Mouse (Mus musculus): ENCODE measurements around the gene Fbxw8. TPM values are rescaled to one million over a fixed set of nuclear protein-coding genes. Genes with fewer than 3 reads are reported as not detected.

The Fbxw8 gene
- polyA plus RNA-seq, 1 experiment, result 20.9 TPM

DNA sequence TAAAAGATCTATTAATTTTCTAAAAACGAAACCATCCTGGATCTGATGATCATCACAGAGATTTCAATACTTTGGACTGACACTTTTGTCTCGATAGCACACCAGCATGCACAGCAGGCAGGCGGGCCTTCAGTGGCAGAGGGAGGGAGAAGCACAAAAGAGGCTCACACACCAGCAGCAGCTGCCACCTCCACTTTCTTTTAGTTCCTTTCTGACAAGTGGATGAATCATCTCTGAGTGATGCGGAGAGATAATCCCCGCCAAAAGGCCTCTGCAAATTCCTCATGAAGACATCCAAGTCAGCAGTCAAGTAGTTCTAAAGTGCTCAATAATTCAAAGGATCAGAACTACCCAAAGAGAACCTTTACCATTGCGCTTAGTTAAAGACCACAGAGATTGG is 75.9 kb downstream of the Fbxw8 start:
- Histone ChIP-seq H3K27me3 (ENCODE audit: control insufficient read depth, insufficient read depth, low read length) (no peaks in the 10 kb centered on the region), H3K4me1 (replicated peaks; ENCODE audit: control insufficient read depth, insufficient read depth, low read length) (peaks cover 74% of the 10 kb centered on the region), H3K4me3 (ENCODE audit: control insufficient read depth, insufficient read depth, low read length) (no peak overlapping the region), H3K27ac (ENCODE audit: control insufficient read depth, insufficient read depth, low read length) (no peak overlapping the region), H3K36me3 (ENCODE audit: control insufficient read depth, insufficient read depth, low read length) (no peaks in the 10 kb centered on the region)
- no peak for TF ChIP-seq CTCF (IDR thresholded peaks at IDR 0.05; ENCODE audit: borderline replicate concordance, control insufficient read depth, extremely low read depth, insufficient read depth, low read length, poor library complexity)
- DNase-seq, result no peak
- 74% methylated on average over 6 of the region's 6 CpGs for whole genome bisulfite sequencing

DNA sequence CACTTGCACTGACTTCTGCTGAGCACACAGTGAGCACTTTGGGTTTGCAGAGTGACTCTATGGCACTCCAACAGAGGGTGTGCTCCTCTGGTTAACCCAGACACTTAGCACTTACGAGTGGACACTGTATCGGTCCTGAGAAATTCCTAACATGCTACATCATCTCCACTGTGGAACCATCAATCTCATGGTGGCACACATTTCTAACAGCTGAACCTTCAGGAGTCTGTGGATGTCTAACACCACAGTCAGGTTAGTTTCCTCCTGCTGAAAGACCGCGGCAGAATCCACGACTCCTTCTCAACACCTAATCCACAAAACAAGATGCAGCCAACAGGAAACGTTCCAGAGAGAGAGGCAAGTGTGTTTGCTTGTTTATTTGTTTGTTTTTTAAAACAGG is 76.7 kb downstream of the Fbxw8 start:
- H3K27ac ChIP-seq (ENCODE audit: control insufficient read depth, insufficient read depth, low read length), result no peak overlapping the region
- TF ChIP-seq POLR2A (IDR thresholded peaks at IDR 0.05; ENCODE audit: control insufficient read depth, extremely low read depth, insufficient read depth, low read length, poor library complexity) (no peak), CTCF (IDR thresholded peaks at IDR 0.05; ENCODE audit: borderline replicate concordance, control insufficient read depth, extremely low read depth, insufficient read depth, low read length, poor library complexity) (no peak)
- WGBS, result 94% methylated on average over 6 of the region's 6 CpGs
- no peak for DNase-seq
- no peak overlapping the region for H3K4me3 ChIP-seq (ENCODE audit: control insufficient read depth, insufficient read depth, low read length)
- no peaks in the 10 kb centered on the region for H3K36me3 ChIP-seq (ENCODE audit: control insufficient read depth, insufficient read depth, low read length)
- H3K4me1 ChIP-seq (replicated peaks; ENCODE audit: control insufficient read depth, insufficient read depth, low read length), result peaks cover 66% of the 10 kb centered on the region
- no peaks in the 10 kb centered on the region for H3K27me3 ChIP-seq (ENCODE audit: control insufficient read depth, insufficient read depth, low read length)

DNA sequence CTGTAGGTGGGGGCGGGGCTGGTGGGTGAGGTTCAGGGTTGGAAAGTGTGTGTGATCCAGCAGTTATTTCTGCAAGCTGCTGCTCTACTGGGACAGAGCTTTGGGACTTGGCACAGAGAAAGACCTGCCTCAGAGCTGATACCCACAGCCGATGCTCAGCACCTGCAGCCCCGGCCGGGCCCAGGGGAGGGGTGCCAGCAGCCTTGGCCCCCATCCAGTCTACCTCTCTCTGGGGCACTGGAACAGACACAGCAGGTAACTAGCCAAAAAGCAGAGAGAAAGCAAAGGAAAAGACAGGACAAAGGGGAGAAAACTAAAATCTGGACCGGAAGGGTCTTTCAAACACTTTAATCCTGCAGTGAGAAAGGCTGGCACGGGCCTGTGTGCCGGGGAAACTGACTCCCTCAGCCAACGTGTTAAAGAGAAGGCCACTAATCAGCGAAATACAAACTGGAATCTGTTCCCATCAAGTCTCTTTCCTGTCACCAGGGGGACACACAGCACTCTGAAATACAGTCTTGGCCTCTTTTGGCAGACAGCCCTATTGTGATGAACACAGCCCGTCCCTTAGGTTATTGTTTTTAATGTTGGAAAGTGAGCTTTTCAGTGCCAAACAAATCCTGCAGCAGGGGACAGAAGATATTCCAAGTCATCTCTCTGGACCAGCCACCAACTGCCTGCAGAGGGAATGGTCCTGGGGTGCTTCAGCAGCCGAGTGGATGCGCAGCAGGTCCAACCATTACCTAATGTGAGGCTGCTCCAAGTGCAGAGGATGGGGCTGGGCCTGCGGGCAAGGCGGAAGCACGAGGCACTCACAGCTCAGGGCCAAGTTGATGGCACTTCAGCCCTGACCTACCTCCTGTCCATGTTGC is 78.3 kb downstream of the Fbxw8 start:
- no peak for TF ChIP-seq CTCF (IDR thresholded peaks at IDR 0.05; ENCODE audit: borderline replicate concordance, control insufficient read depth, extremely low read depth, insufficient read depth, low read length, poor library complexity)
- TF ChIP-seq POLR2A (IDR thresholded peaks at IDR 0.05; ENCODE audit: control insufficient read depth, extremely low read depth, insufficient read depth, low read length, poor library complexity), result no peak
- Histone ChIP-seq H3K4me1 (replicated peaks; ENCODE audit: control insufficient read depth, insufficient read depth, low read length) (peaks cover 51% of the 10 kb centered on the region), H3K27ac (ENCODE audit: control insufficient read depth, insufficient read depth, low read length) (no peak overlapping the region), H3K27me3 (ENCODE audit: control insufficient read depth, insufficient read depth, low read length) (no peaks in the 10 kb centered on the region), H3K36me3 (ENCODE audit: control insufficient read depth, insufficient read depth, low read length) (no peaks in the 10 kb centered on the region), H3K4me3 (ENCODE audit: control insufficient read depth, insufficient read depth, low read length) (no peak overlapping the region)
- no peak for DNase-seq
- WGBS, result 93% methylated on average over 15 of the region's 15 CpGs

DNA sequence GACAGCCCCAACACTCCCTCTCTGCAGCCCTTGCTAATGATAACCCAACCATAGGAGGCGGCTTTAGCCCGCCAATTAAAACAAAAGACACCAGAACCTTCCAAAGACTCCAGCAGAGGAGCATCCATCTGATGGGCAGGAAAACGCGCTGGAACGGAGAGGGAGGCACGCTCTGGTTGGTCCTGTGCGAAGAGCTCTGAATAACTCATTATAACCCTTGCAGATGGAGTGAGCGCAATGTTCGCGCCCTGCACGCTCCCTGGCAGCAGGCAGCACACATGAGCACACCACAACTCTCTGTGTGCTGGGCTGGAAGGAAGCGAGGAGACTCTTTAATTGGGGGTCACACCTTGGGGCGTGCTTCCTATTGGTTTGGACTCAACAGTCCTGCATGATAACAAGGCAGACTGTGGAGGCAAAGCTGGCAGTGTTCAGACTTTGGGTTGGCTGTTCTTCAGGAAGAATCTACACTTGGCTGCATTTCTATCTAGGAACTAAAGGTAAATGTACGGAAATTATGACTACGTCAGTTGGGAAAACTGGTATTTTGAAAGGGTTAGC is 82.0 kb downstream of the Fbxw8 start:
- H3K27ac ChIP-seq (ENCODE audit: control insufficient read depth, insufficient read depth, low read length), result no peak overlapping the region
- DNase-seq, result no peak
- WGBS, result 96% methylated on average over 15 of the region's 15 CpGs
- peaks cover 21% of the 10 kb centered on the region for H3K4me1 ChIP-seq (replicated peaks; ENCODE audit: control insufficient read depth, insufficient read depth, low read length)
- no peaks in the 10 kb centered on the region for H3K36me3 ChIP-seq (ENCODE audit: control insufficient read depth, insufficient read depth, low read length)
- no peak overlapping the region for H3K4me3 ChIP-seq (ENCODE audit: control insufficient read depth, insufficient read depth, low read length)
- TF ChIP-seq POLR2A (IDR thresholded peaks at IDR 0.05; ENCODE audit: control insufficient read depth, extremely low read depth, insufficient read depth, low read length, poor library complexity), result no peak
- no peak for TF ChIP-seq CTCF (IDR thresholded peaks at IDR 0.05; ENCODE audit: borderline replicate concordance, control insufficient read depth, extremely low read depth, insufficient read depth, low read length, poor library complexity)
- no peaks in the 10 kb centered on the region for H3K27me3 ChIP-seq (ENCODE audit: control insufficient read depth, insufficient read depth, low read length)

DNA sequence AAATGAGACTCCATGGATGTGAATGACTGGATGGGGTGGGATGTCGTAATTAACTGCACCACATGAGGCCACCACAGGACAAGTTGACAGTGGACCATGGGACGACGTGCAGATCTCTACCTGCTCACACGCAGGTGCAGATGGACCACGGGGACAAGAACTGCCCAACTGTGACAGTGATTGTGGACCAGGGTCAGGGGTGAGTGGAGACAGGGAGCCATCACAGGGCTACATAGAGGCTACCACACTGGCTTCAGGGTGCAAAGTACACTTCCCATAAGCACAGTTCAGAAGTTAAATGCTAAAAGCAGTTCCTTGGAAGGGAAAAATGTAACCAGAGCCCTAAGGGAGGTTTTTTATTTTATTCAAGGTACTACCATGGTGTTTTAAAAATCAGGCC is 83.5 kb downstream of the Fbxw8 start:
- 95% methylated on average over 5 of the region's 5 CpGs for WGBS
- Histone ChIP-seq H3K27me3 (ENCODE audit: control insufficient read depth, insufficient read depth, low read length) (no peaks in the 10 kb centered on the region), H3K4me1 (replicated peaks; ENCODE audit: control insufficient read depth, insufficient read depth, low read length) (peaks cover 9% of the 10 kb centered on the region), H3K27ac (ENCODE audit: control insufficient read depth, insufficient read depth, low read length) (no peak overlapping the region), H3K4me3 (ENCODE audit: control insufficient read depth, insufficient read depth, low read length) (no peak overlapping the region), H3K36me3 (ENCODE audit: control insufficient read depth, insufficient read depth, low read length) (no peaks in the 10 kb centered on the region)
- TF ChIP-seq CTCF (IDR thresholded peaks at IDR 0.05; ENCODE audit: borderline replicate concordance, control insufficient read depth, extremely low read depth, insufficient read depth, low read length, poor library complexity) (no peak), POLR2A (IDR thresholded peaks at IDR 0.05; ENCODE audit: control insufficient read depth, extremely low read depth, insufficient read depth, low read length, poor library complexity) (no peak)
- DNase-seq, result no peak

DNA sequence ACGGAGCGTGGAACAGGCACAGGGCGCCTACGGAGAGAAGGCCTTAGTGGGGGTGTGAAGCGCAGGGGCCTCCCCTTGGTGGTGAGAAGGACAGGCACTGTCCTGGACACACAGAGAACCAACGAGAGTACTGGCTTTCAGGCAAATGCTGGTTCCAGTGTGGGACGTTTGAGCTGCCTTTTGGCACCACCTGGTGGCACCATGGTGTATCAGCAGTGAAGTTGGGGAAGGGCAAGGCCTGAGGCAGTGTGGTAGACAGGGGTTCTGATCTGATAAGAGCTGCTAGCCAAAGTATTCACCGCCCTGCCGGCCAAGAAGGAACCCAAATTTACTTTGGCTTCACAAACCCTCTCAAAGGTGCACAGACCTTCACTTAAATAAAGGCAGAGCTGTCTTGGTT is 85.9 kb downstream of the Fbxw8 start:
- Histone ChIP-seq H3K4me1 (replicated peaks; ENCODE audit: control insufficient read depth, insufficient read depth, low read length) (no peaks in the 10 kb centered on the region), H3K36me3 (ENCODE audit: control insufficient read depth, insufficient read depth, low read length) (no peaks in the 10 kb centered on the region), H3K27me3 (ENCODE audit: control insufficient read depth, insufficient read depth, low read length) (no peaks in the 10 kb centered on the region), H3K4me3 (ENCODE audit: control insufficient read depth, insufficient read depth, low read length) (no peak overlapping the region), H3K27ac (ENCODE audit: control insufficient read depth, insufficient read depth, low read length) (no peak overlapping the region)
- peak; percentile 83 for DNase-seq
- no peak for TF ChIP-seq POLR2A (IDR thresholded peaks at IDR 0.05; ENCODE audit: control insufficient read depth, extremely low read depth, insufficient read depth, low read length, poor library complexity)
- TF ChIP-seq CTCF (IDR thresholded peaks at IDR 0.05; ENCODE audit: borderline replicate concordance, control insufficient read depth, extremely low read depth, insufficient read depth, low read length, poor library complexity), result peak; percentile 96
- 41% methylated on average over 9 of the region's 9 CpGs for WGBS
